Mouse (Mus musculus): ENCODE measurements around the gene Nup133. TPM values are rescaled to one million over a fixed set of nuclear protein-coding genes. Genes with fewer than 3 reads are reported as not detected.

Gene Nup133
- total and polyA plus RNA-seq, 3 experiments: 49.6 to 58.1 (median 58.0) TPM

DNA sequence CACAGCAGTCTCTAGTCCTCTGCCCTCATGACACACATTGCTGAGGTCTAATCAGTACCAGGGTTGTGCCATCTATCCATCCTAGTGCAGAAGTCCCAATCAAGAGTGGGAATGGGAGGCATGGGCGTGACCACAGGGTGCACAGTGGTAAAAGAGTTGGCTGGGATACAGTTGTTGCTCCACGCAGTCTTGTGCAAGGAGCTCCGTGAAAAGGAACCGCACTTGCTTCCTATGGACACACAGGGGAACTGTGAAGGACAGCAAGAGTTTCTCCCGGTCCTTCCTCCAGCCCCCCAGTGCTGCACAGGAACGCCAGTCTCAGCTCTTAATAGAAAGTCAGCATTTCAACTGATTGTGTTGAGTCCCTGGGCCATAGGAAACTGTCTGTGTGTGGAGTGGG lies 10.4 kb upstream of the Nup133 start:
- no peak for TF ChIP-seq CHD1 (IDR thresholded peaks at IDR 0.05; ENCODE audit: low read depth, low read length)
- TF ChIP-seq USF1 (IDR thresholded peaks at IDR 0.05; ENCODE audit: low read depth, low read length): no peak
- no peak for TF ChIP-seq HCFC1 (IDR thresholded peaks at IDR 0.05; ENCODE audit: low read depth, low read length)
- TF ChIP-seq ELF1 (IDR thresholded peaks at IDR 0.05; ENCODE audit: low read depth, low read length): no peak
- no peak for TF ChIP-seq ZKSCAN1 (IDR thresholded peaks at IDR 0.05; ENCODE audit: low read depth, low read length)
- TF ChIP-seq NRF1 (IDR thresholded peaks at IDR 0.05; ENCODE audit: insufficient read depth, low read depth, low read length, poor library complexity, severe bottlenecking): no peak
- TF ChIP-seq POLR2A (IDR thresholded peaks at IDR 0.05; ENCODE audit: control insufficient read depth in 1 of 2, insufficient read depth in 1 of 2, low read depth in 1 of 2, low read length in 2 of 2, poor library complexity in 1 of 2): no peak
- no peaks in the 10 kb centered on the region for H3K27me3 ChIP-seq (ENCODE audit: control insufficient read depth in 1 of 2, insufficient read depth in 2 of 2, low read length in 2 of 2)
- H3K79me2 ChIP-seq (ENCODE audit: control insufficient read depth, insufficient read depth, low read length, poor library complexity): no peaks in the 10 kb centered on the region
- H3K27ac ChIP-seq (ENCODE audit: control insufficient read depth, low read depth, low read length): no peak overlapping the region
- no peaks in the 10 kb centered on the region for H3K4me1 ChIP-seq (ENCODE audit: control insufficient read depth in 1 of 2, insufficient read depth in 2 of 2, low read length in 2 of 2)
- H3K9ac ChIP-seq (ENCODE audit: control insufficient read depth, low read depth, low read length, poor library complexity, severe bottlenecking): no peak overlapping the region
- H3K36me3 ChIP-seq (ENCODE audit: control insufficient read depth in 1 of 2, insufficient read depth in 2 of 2, low read length in 2 of 2): peaks cover 0 to 4% of the 10 kb centered on the region in 2 experiments; a peak in 2 of 4 replicates
- no peak for DNase-seq (ENCODE audit: low read depth, low spot score)
- H3K9me3 ChIP-seq (replicated peaks; ENCODE audit: insufficient read depth, low read length): no peaks in the 10 kb centered on the region
- no peak overlapping the region for H3K4me3 ChIP-seq (ENCODE audit: control insufficient read depth in 1 of 2, insufficient read depth in 1 of 2, low read depth in 2 of 2, low read length in 2 of 2)

DNA sequence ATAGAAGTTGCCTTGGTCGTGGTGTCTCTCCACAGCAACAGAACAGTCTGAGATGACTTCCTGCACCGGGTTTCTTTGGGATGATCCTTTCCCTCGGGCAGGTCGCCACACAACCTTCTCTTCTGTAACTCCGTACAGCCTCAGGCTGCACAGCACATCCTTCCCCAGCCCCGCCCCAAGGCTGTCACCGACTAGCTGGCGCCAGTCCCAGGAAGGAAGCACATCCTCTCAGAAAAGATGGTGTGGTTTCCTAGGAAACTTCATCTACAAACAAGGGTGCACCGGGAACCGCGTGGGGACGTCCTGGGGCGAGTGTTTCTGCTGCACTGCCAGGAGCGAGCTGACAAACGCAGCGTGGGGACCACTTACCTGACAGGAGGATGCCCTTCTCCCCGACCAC lies 9.1 kb upstream of the Nup133 start:
- H3K9me3 ChIP-seq (replicated peaks; ENCODE audit: insufficient read depth, low read length): no peaks in the 10 kb centered on the region
- no peaks in the 10 kb centered on the region for H3K27me3 ChIP-seq (ENCODE audit: control insufficient read depth in 1 of 2, insufficient read depth in 2 of 2, low read length in 2 of 2)
- no peak overlapping the region for H3K9ac ChIP-seq (ENCODE audit: control insufficient read depth, low read depth, low read length, poor library complexity, severe bottlenecking)
- H3K36me3 ChIP-seq (ENCODE audit: control insufficient read depth in 1 of 2, insufficient read depth in 2 of 2, low read length in 2 of 2): peaks cover 0 to 4% of the 10 kb centered on the region in 2 experiments; a peak in 2 of 4 replicates
- H3K79me2 ChIP-seq (ENCODE audit: control insufficient read depth, insufficient read depth, low read length, poor library complexity): no peaks in the 10 kb centered on the region
- no peak overlapping the region for H3K4me3 ChIP-seq (ENCODE audit: control insufficient read depth in 1 of 2, insufficient read depth in 1 of 2, low read depth in 2 of 2, low read length in 2 of 2)
- DNase-seq (ENCODE audit: low read depth, low spot score): no peak
- TF ChIP-seq MYC (IDR thresholded peaks at IDR 0.05; ENCODE audit: low read depth, low read length): no peak
- TF ChIP-seq SMC3 (IDR thresholded peaks at IDR 0.05; ENCODE audit: low read depth, low read length): no peak
- TF ChIP-seq UBTF (IDR thresholded peaks at IDR 0.05; ENCODE audit: borderline replicate concordance, insufficient read depth, low read depth, low read length): no peak
- no peak for TF ChIP-seq SIN3A (IDR thresholded peaks at IDR 0.05; ENCODE audit: low read length)
- TF ChIP-seq TBP (IDR thresholded peaks at IDR 0.05; ENCODE audit: low read depth, low read length): no peak
- no peak for TF ChIP-seq TAL1 (IDR thresholded peaks at IDR 0.05; ENCODE audit: low read length)
- H3K4me1 ChIP-seq (ENCODE audit: control insufficient read depth in 1 of 2, insufficient read depth in 2 of 2, low read length in 2 of 2): no peaks in the 10 kb centered on the region
- H3K27ac ChIP-seq (ENCODE audit: control insufficient read depth, low read depth, low read length): no peak overlapping the region

GRCm38 (mm10) chr8:123954246-123954645 lies 5.2 kb upstream of the Nup133 start:
- no peaks in the 10 kb centered on the region; the same call in 1 of the 2 replicates for H3K79me2 ChIP-seq (ENCODE audit: control insufficient read depth, insufficient read depth, low read length, poor library complexity)
- H3K9me3 ChIP-seq (replicated peaks; ENCODE audit: insufficient read depth, low read length): no peaks in the 10 kb centered on the region
- no peak overlapping the region for H3K9ac ChIP-seq (ENCODE audit: control insufficient read depth, low read depth, low read length, poor library complexity, severe bottlenecking)
- no peak overlapping the region for H3K27ac ChIP-seq (ENCODE audit: control insufficient read depth, low read depth, low read length)
- no peaks in the 10 kb centered on the region for H3K27me3 ChIP-seq (ENCODE audit: control insufficient read depth in 1 of 2, insufficient read depth in 2 of 2, low read length in 2 of 2)
- no peaks in the 10 kb centered on the region for H3K4me1 ChIP-seq (ENCODE audit: control insufficient read depth in 1 of 2, insufficient read depth in 2 of 2, low read length in 2 of 2)
- peaks cover 0 to 4% of the 10 kb centered on the region in 2 experiments; a peak in 2 of 4 replicates for H3K36me3 ChIP-seq (ENCODE audit: control insufficient read depth in 1 of 2, insufficient read depth in 2 of 2, low read length in 2 of 2)
- H3K4me3 ChIP-seq (ENCODE audit: control insufficient read depth in 1 of 2, insufficient read depth in 1 of 2, low read depth in 2 of 2, low read length in 2 of 2): no peak overlapping the region
- TF ChIP-seq POLR2AphosphoS5 (IDR thresholded peaks at IDR 0.05; ENCODE audit: borderline replicate concordance, low read depth, low read length) (no peak), MEF2A (IDR thresholded peaks at IDR 0.05; ENCODE audit: extremely low read depth, insufficient replicate concordance, low read depth, low read length, poor library complexity, severe bottlenecking) (no peak), SMC3 (IDR thresholded peaks at IDR 0.05; ENCODE audit: low read depth, low read length) (no peak), CTCF (IDR thresholded peaks at IDR 0.05 in 2 of 3, conservative IDR thresholded peaks at IDR 0.05 in 1 of 3; ENCODE audit: control insufficient read depth in 1 of 3, insufficient read depth in 1 of 3, low read depth in 2 of 3, low read length in 3 of 3, poor library complexity in 1 of 3, severe bottlenecking in 1 of 3) (no peak), TCF12 (IDR thresholded peaks at IDR 0.05; ENCODE audit: low read depth, low read length) (no peak), TBP (IDR thresholded peaks at IDR 0.05; ENCODE audit: low read depth, low read length) (no peak), EP300 (IDR thresholded peaks at IDR 0.05; ENCODE audit: low read depth in 1 of 2, low read length in 2 of 2) (no peak), BHLHE40 (IDR thresholded peaks at IDR 0.05; ENCODE audit: borderline replicate concordance, low read depth, low read length) (no peak), MAZ (IDR thresholded peaks at IDR 0.05; ENCODE audit: low read depth, low read length) (no peak), TAL1 (IDR thresholded peaks at IDR 0.05; ENCODE audit: low read length) (no peak), GABPA (IDR thresholded peaks at IDR 0.05; ENCODE audit: low read depth, low read length) (no peak), ZKSCAN1 (IDR thresholded peaks at IDR 0.05; ENCODE audit: low read depth, low read length) (no peak), NRF1 (IDR thresholded peaks at IDR 0.05; ENCODE audit: insufficient read depth, low read depth, low read length, poor library complexity, severe bottlenecking) (no peak), CHD1 (IDR thresholded peaks at IDR 0.05; ENCODE audit: low read depth, low read length) (no peak), ETS1 (IDR thresholded peaks at IDR 0.05; ENCODE audit: low read depth, low read length) (no peak), ZNF384 (IDR thresholded peaks at IDR 0.05; ENCODE audit: low read depth, low read length) (no peak), ELF1 (IDR thresholded peaks at IDR 0.05; ENCODE audit: low read depth, low read length) (no peak), JUND (IDR thresholded peaks at IDR 0.05; ENCODE audit: low read depth, low read length) (no peak), POLR2A (IDR thresholded peaks at IDR 0.05; ENCODE audit: control insufficient read depth in 1 of 2, insufficient read depth in 1 of 2, low read depth in 1 of 2, low read length in 2 of 2, poor library complexity in 1 of 2) (no peak)
- DNase-seq (ENCODE audit: low read depth, low spot score): no peak
